Comparison of ENCODE assay signal across 19 mouse cellular contexts in genomic region chr11:95472942-95473341, GRCm38 (mm10). TPM values are rescaled to one million over a fixed set of nuclear protein-coding genes. Genes with fewer than 3 reads are reported as not detected.
DNase-seq lines count a peak whose midpoint lies in the region; ATAC-seq and TF ChIP-seq lines count a peak whose summit lies in the region.
"Had no signal": no experiment of that assay in that cellular context is flagged by ENCODE, and none has a peak within 500 bp of the region (broad histone marks: within the 10 kb centered on the region; RNA-seq: fewer than 3 reads in every experiment).

No protein-coding gene starts in this region.

- TF ChIP-seq POLR2A in CH12.LX (IDR thresholded peaks at IDR 0.05; ENCODE audit: low read depth, low read length): no peak

- H3K4me2 ChIP-seq in heart, embryonic 16.5 days (ENCODE audit: low read depth, low read length): no peak overlapping the region
- no peak overlapping the region for H3K4me2 ChIP-seq in CH12.LX (ENCODE audit: insufficient read depth, low read depth, poor library complexity, severe bottlenecking)
- H3K4me2 ChIP-seq: embryonic facial prominence, embryonic 13.5 days; forebrain, embryonic 13.5 days; hindbrain, embryonic 12.5 days had no signal

- TF ChIP-seq EP300 in CH12.LX (IDR thresholded peaks at IDR 0.05; ENCODE audit: low read length): no peak

- TF ChIP-seq RAD21 in CH12.LX (IDR thresholded peaks at IDR 0.05; ENCODE audit: low read depth, low read length): no peak

- in situ Hi-C loops in CH12.LX (cut with MboI; ENCODE audit: low pct_ligation_motif_present, low pct_unique_long_range_greater_than_20kb, low sequenced_read_pairs): no loop called here

- H3K9ac ChIP-seq in heart, embryonic 16.5 days (ENCODE audit: low read length): no peak overlapping the region
- H3K9ac ChIP-seq in CH12.LX (ENCODE audit: insufficient read depth, low read depth): no peak overlapping the region
- H3K9ac ChIP-seq: embryonic facial prominence, embryonic 13.5 days; forebrain, embryonic 13.5 days; forebrain, postnatal 0 days; hindbrain, embryonic 12.5 days had no signal

- 64% methylated on average over 2 of the region's 2 CpGs for WGBS in heart, embryonic 16.5 days

- H3K27me3 ChIP-seq in heart, embryonic 16.5 days (ENCODE audit: control insufficient read depth, insufficient read depth, low read length): no peaks in the 10 kb centered on the region
- no peaks in the 10 kb centered on the region for H3K27me3 ChIP-seq in CH12.LX (replicated peaks)
- H3K27me3 ChIP-seq: embryonic facial prominence, embryonic 13.5 days; forebrain, embryonic 13.5 days; hindbrain, embryonic 12.5 days had no signal

- intact Hi-C loops in gastrocnemius, adult 2 months (cut with DNase I): no loop called here
- intact Hi-C loops in gastrocnemius, postnatal 36 days (cut with DNase I): no loop called here

- peaks cover 7% of the 10 kb centered on the region for H3K79me2 ChIP-seq in CH12.LX (replicated peaks; ENCODE audit: control insufficient read depth, extremely low read depth, insufficient read depth, poor library complexity, severe bottlenecking)

- H3K4me1 ChIP-seq in heart, embryonic 16.5 days (ENCODE audit: control insufficient read depth, insufficient read depth, low read length): peaks cover 4% of the 10 kb centered on the region
- peaks cover 4 to 16% of the 10 kb centered on the region in 2 experiments; a peak in 2 of 4 replicates for H3K4me1 ChIP-seq in CH12.LX (ENCODE audit: control insufficient read depth in 1 of 2, insufficient read depth in 2 of 2)
- H3K4me1 ChIP-seq: embryonic facial prominence, embryonic 13.5 days; forebrain, embryonic 13.5 days; hindbrain, embryonic 12.5 days had no signal

- peaks cover 15% of the 10 kb centered on the region for H3K36me3 ChIP-seq in heart, embryonic 16.5 days (ENCODE audit: control insufficient read depth, insufficient read depth)
- H3K36me3 ChIP-seq in CH12.LX (replicated peaks in 1 of 2; ENCODE audit: control insufficient read depth in 1 of 2, insufficient read depth in 1 of 2, low read length in 1 of 2): peaks cover 43 to 83% of the 10 kb centered on the region in 2 experiments

- no peak for TF ChIP-seq CTCF in gastrocnemius, adult 2 months (IDR thresholded peaks at IDR 0.05)
- TF ChIP-seq CTCF in CH12.LX (conservative IDR thresholded peaks at IDR 0.05 in 1 of 2, IDR thresholded peaks at IDR 0.05 in 1 of 2; ENCODE audit: low read depth in 2 of 2, low read length in 2 of 2): no peak

- peak overlapping the region; percentile 79 for H3K27ac ChIP-seq in gastrocnemius, adult 2 months
- peak overlapping the region; percentile 49; the same call in 1 of the 2 replicates for H3K27ac ChIP-seq in heart, embryonic 16.5 days (ENCODE audit: low read length)
- no peak overlapping the region for H3K27ac ChIP-seq in CH12.LX (ENCODE audit: insufficient read depth, low read depth)
- H3K27ac ChIP-seq: embryonic facial prominence, embryonic 13.5 days; forebrain, embryonic 13.5 days; hindbrain, embryonic 12.5 days had no signal

- no peaks in the 10 kb centered on the region for H3K9me3 ChIP-seq in heart, embryonic 16.5 days (replicated peaks; ENCODE audit: control insufficient read depth, low read length)
- H3K9me3 ChIP-seq in CH12.LX (replicated peaks; ENCODE audit: low read length): no peaks in the 10 kb centered on the region
- H3K9me3 ChIP-seq: embryonic facial prominence, embryonic 13.5 days; forebrain, embryonic 13.5 days; hindbrain, embryonic 12.5 days had no signal

- peak; percentile 63; the same call in 1 of the 2 replicates for ATAC-seq in heart, embryonic 16.5 days (replicated peaks; ENCODE audit: extremely low read depth, insufficient read depth, low FRiP score)
- ATAC-seq: forebrain, embryonic 13.5 days; forebrain, postnatal 0 days; hindbrain, embryonic 16.5 days had no signal

- peak; percentile 46 for DNase-seq in gastrocnemius, adult 2 months
- DNase-seq in gastrocnemius, postnatal 36 days: no peak
- DNase-seq in heart, adult 8-10 months (ENCODE audit: low spot score): no peak
- DNase-seq in CH12.LX (ENCODE audit: extremely low read depth): peak; percentile 3
- DNase-seq in skeletal muscle tissue, adult 2 months (ENCODE audit: low read depth, low spot score): peak; percentile 79
- DNase-seq: adrenal gland, adult 2 months; adrenal gland, postnatal 25 days; cerebellum, adult 2 months; cerebellum, postnatal 14 days; forebrain, postnatal 0 days; heart, postnatal 36 days; kidney, adult 11 months; kidney, adult 9 months had no signal

- dilution Hi-C loops in CH12.LX (cut with MboI; ENCODE audit: extremely low pct_ligation_motif_present, extremely low pct_unique_long_range_greater_than_20kb, low sequenced_read_pairs): no loop called here

- H3K4me3 ChIP-seq in gastrocnemius, adult 2 months: no peak overlapping the region
- H3K4me3 ChIP-seq in heart, embryonic 16.5 days (ENCODE audit: low read length): no peak overlapping the region
- H3K4me3 ChIP-seq in CH12.LX (replicated peaks in 1 of 3; ENCODE audit: low read depth in 2 of 3, low read length in 2 of 3, poor library complexity in 1 of 3): no peak overlapping the region
- H3K4me3 ChIP-seq: embryonic facial prominence, embryonic 13.5 days; forebrain, embryonic 13.5 days; hindbrain, embryonic 12.5 days had no signal

TF ChIP-seq in CH12.LX, 34 proteins besides CTCF, POLR2A, EP300 and RAD21:
- TF ChIP-seq TBP (conservative IDR thresholded peaks at IDR 0.05; ENCODE audit: low read depth, low read length) (no peak), ZNF384 (IDR thresholded peaks at IDR 0.05; ENCODE audit: low read depth, low read length) (no peak), CHD2 (IDR thresholded peaks at IDR 0.05; ENCODE audit: low read length) (no peak), KAT2A (IDR thresholded peaks at IDR 0.05; ENCODE audit: insufficient replicate concordance, low read length) (no peak), HCFC1 (IDR thresholded peaks at IDR 0.05; ENCODE audit: low read depth, low read length) (no peak), E2F4 (IDR thresholded peaks at IDR 0.05; ENCODE audit: insufficient replicate concordance, low read depth, low read length) (no peak)

RNA-seq across cellular contexts. Expression of gene Nxph3, which starts 41.4 kb away (rescaled TPM):
- under 1 TPM; 0.20 to 0.23 TPM for total RNA-seq in gastrocnemius, adult 2 months (2021)
- under 1 TPM; 0.15 to 0.20 TPM for total RNA-seq in gastrocnemius, postnatal 36 days (2021)
- polyA plus RNA-seq in heart, embryonic 16.5 days (2015; fragmentation: Nextera tagmentation; extraction: Ambion mirVana): 0.07 and 0.14 TPM in 2 replicates
- total RNA-seq in heart, adult 8-10 months (2022): under 1 TPM; 0.41 to 0.76 (median 0.50) TPM
- total RNA-seq in CH12.LX (2012; rRNA removed) (0.17 TPM in 1 of 2 replicates, not detected in the other), CH12.LX (2014; rRNA removed) (not detected in 2 replicates)
- not detected in 2 replicates for polyA plus RNA-seq in CH12.LX (2012; ENCODE audit: insufficient read length, low read depth)
- total RNA-seq: common myeloid progenitor, adult 5-6 weeks had no signal

RNA-seq across cellular contexts. Expression of gene Spop, which starts 59.1 kb away (rescaled TPM):
- 100 to 1,000 TPM; 190 to 208 TPM for total RNA-seq in gastrocnemius, adult 2 months (2021)
- 100 to 1,000 TPM; 178 to 196 TPM for total RNA-seq in gastrocnemius, postnatal 36 days (2021)
- 135 and 157 TPM in 2 replicates for polyA plus RNA-seq in heart, embryonic 16.5 days (2015; fragmentation: Nextera tagmentation; extraction: Ambion mirVana)
- 100 to 1,000 TPM; 159 to 184 (median 160) TPM for total RNA-seq in heart, adult 8-10 months (2022)
- 42.7 and 45.7 TPM in 2 replicates for total RNA-seq in CH12.LX (2012; rRNA removed)
- total RNA-seq in CH12.LX (2014; rRNA removed): 51.9 and 60.6 TPM in 2 replicates
- 91.8 and 103 TPM in 2 replicates for polyA plus RNA-seq in CH12.LX (2012; ENCODE audit: insufficient read length, low read depth)

Comparison
In these comparisons a context has a peak if more than half of its experiments do, and no peak if none do; other contexts are left out.
1. DNase-seq: peak in gastrocnemius, adult 2 months (single experiment), CH12.LX (single experiment) and skeletal muscle tissue, adult 2 months (single experiment); none in gastrocnemius, postnatal 36 days (0 of 2) and heart, adult 8-10 months (single experiment).